Mouse (Mus musculus) heart, embryonic 10.5 days (tissue): ENCODE measurements around the gene Nebl. TPM values are rescaled to one million over a fixed set of nuclear protein-coding genes. Genes with fewer than 3 reads are reported as not detected.

ENCODE experiments used
- DNase-seq: peaks from one replicate; pipeline ENCODE4 v3.0.0-alpha.2; 2017; ENCODE audit warnings: low spot score
- H3K27ac ChIP-seq: fragments of 300-500 bp; sonication (generic); 2 replicates; pipeline ENCODE4 v1.5.1; 2016; ENCODE audit warnings: mild to moderate bottlenecking
- H3K27me3 ChIP-seq: fragments of 300-500 bp; sonication (generic); 2 replicates; pipeline ENCODE4 v1.6.1; 2016; ENCODE audit warnings: mild to moderate bottlenecking; ENCODE audit not compliant: poor library complexity, insufficient read depth, severe bottlenecking
- H3K36me3 ChIP-seq: fragments of 300-500 bp; sonication (generic); 2 replicates; pipeline ENCODE4 v1.6.1; 2016; ENCODE audit warnings: mild to moderate bottlenecking, moderate library complexity
- H3K4me1 ChIP-seq: fragments of 300-500 bp; sonication (generic); 2 replicates; pipeline ENCODE4 v1.6.1; 2016; ENCODE audit warnings: mild to moderate bottlenecking
- H3K4me3 ChIP-seq: fragments of 300-500 bp; sonication (generic); 2 replicates; pipeline ENCODE4 v1.5.1; 2016; ENCODE audit warnings: mild to moderate bottlenecking, moderate library complexity
- H3K9me3 ChIP-seq: fragments of 300-500 bp; sonication (generic); 2 replicates; pipeline ENCODE4 v1.6.1; 2016; ENCODE audit warnings: mild to moderate bottlenecking, moderate library complexity
- WGBS: fragments of 180-500 bp; shearing (Covaris S2); methylation state at CpG from one replicate; pipeline ENCODE4 v1.1.7; 2016; 5-methylcytosine and 5-hydroxymethylcytosine counted together
- polyA plus RNA-seq: library from polyadenylated mRNA; unstranded; fragments of >200 nt; fragmentation: Nextera tagmentation; extraction: Ambion mirVana; gene quantifications from 2 replicates; pipeline ENCODE4 v1.2.1, GENCODE M21; 2016

The Nebl gene
- polyA plus RNA-seq, 1 experiment from 2014 or later, result 292 TPM

DNA sequence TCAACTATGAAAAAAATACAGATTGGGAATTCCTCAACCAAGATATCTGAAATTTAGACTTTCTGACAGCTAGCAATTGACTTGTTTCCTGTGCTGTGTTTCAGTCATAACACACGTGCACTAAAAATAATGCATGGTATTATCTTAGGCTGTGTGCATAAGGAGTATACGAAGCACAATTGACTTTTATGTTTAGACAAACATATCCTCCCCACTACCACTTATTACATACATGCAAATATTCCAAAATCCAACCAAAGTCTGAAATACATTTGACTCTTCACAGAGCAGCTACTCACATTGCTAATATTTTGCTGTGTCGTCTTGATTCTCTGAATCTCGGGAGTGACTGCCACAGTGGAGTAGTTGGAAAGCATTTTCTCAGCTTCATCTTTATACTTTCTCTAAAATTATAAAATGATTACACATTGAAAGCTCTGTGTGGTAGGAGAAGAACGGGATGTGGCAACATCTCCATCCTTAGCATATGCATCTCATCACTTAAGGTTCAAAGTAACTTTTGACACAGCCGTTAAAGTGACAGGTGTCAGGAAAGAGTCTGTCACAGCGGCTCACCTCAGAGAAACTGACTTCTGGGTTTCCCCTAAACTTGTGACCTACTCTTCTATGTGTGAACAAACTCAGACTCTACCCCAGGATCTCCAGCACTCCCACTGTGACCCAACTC, 340.6 kb downstream of the Nebl start:
- H3K4me3 ChIP-seq, result no peak overlapping the region
- H3K9me3 ChIP-seq, result no peaks in the 10 kb centered on the region
- WGBS, result 81% methylated on average over 7 of the region's 7 CpGs
- no peak overlapping the region for H3K27ac ChIP-seq
- H3K36me3 ChIP-seq, result peaks cover 74% of the 10 kb centered on the region
- no peaks in the 10 kb centered on the region for H3K27me3 ChIP-seq
- no peak for DNase-seq
- no peaks in the 10 kb centered on the region for H3K4me1 ChIP-seq

GRCm38 (mm10) chr2:17389886-17390285, 341.4 kb downstream of the Nebl start:
- H3K27ac ChIP-seq, result no peak overlapping the region
- WGBS, result 100% methylated on average over 2 of the region's 2 CpGs
- no peaks in the 10 kb centered on the region for H3K4me1 ChIP-seq
- H3K27me3 ChIP-seq, result no peaks in the 10 kb centered on the region
- no peaks in the 10 kb centered on the region for H3K9me3 ChIP-seq
- peaks cover 81% of the 10 kb centered on the region for H3K36me3 ChIP-seq
- no peak for DNase-seq
- H3K4me3 ChIP-seq, result no peak overlapping the region

DNA sequence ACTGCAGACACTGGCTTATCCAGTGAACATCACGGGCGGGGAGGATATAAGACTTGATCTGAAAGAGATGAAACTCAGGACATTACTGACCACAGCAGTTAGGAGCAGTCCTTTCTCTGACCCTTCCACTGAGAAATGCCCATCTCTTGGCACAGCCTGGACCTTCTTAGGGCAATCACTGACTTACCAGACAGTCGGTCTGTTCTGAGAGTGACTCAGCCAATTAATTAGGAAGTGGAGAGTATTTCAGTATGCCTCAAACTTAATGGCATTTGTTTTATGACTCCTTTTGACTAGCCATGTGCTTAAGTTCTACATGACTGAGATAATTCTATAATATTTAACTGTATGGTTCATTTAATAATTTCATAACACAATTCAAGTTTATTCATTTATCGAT, 341.9 kb downstream of the Nebl start:
- Histone ChIP-seq H3K9me3 (no peaks in the 10 kb centered on the region), H3K36me3 (peaks cover 76% of the 10 kb centered on the region), H3K4me3 (no peak overlapping the region), H3K27me3 (no peaks in the 10 kb centered on the region), H3K4me1 (no peaks in the 10 kb centered on the region), H3K27ac (no peak overlapping the region)
- no peak for DNase-seq
- 92% methylated on average over 4 of the region's 4 CpGs for WGBS

- no peaks in the 10 kb centered on the region for H3K27me3 ChIP-seq
- H3K27ac ChIP-seq, result no peak overlapping the region
- no peaks in the 10 kb centered on the region for H3K9me3 ChIP-seq
- H3K36me3 ChIP-seq, result peaks cover 65% of the 10 kb centered on the region
- no peak for DNase-seq
- no peaks in the 10 kb centered on the region for H3K4me1 ChIP-seq
- WGBS, result 92% methylated on average over 1 of the region's 1 CpGs
- H3K4me3 ChIP-seq, result no peak overlapping the region
Observed at GRCm38 (mm10) chr2:17382227-17382626, 349.0 kb downstream of the Nebl start.

GRCm38 (mm10) chr2:17375916-17376315, 355.3 kb downstream of the Nebl start:
- Histone ChIP-seq H3K4me3 (no peak overlapping the region), H3K27ac (no peak overlapping the region), H3K36me3 (peaks cover 76% of the 10 kb centered on the region), H3K9me3 (no peaks in the 10 kb centered on the region), H3K4me1 (no peaks in the 10 kb centered on the region), H3K27me3 (no peaks in the 10 kb centered on the region)
- WGBS, result 80% methylated on average over 2 of the region's 2 CpGs
- no peak for DNase-seq

DNA sequence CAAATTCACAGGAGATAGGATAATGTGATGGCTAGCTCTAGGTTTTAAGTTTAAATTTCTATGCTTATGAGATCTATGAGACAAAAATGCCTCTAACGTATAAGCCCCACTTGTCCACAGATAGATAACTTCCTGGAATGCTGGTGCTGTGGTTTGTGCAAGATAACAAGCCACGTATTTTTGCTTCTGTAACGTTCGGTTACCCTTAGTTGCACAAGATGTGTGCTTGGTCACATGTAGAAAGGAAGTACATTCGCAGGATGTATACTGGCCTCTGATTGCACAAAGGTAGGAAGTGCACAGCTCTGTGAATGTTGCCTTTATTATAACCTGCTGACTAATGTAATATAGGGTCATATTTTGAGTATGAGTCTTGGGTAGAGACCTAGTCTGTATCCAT, 365.6 kb downstream of the Nebl start:
- 42% methylated on average over 5 of the region's 5 CpGs for WGBS
- Histone ChIP-seq H3K27ac (no peak overlapping the region), H3K27me3 (no peaks in the 10 kb centered on the region), H3K4me3 (no peak overlapping the region), H3K36me3 (peaks cover 49% of the 10 kb centered on the region), H3K4me1 (peaks cover 8% of the 10 kb centered on the region; the same call in 1 of the 2 replicates), H3K9me3 (no peaks in the 10 kb centered on the region)
- DNase-seq, result no peak

GRCm38 (mm10) chr2:17364971-17365548, 366.2 kb downstream of the Nebl start:
- no peaks in the 10 kb centered on the region for H3K9me3 ChIP-seq
- peaks cover 45% of the 10 kb centered on the region for H3K36me3 ChIP-seq
- H3K27me3 ChIP-seq, result no peaks in the 10 kb centered on the region
- no peak for DNase-seq
- H3K4me3 ChIP-seq, result no peak overlapping the region
- H3K4me1 ChIP-seq, result peaks cover 8% of the 10 kb centered on the region; the same call in 1 of the 2 replicates
- 75% methylated on average over 6 of the region's 6 CpGs for WGBS
- no peak overlapping the region for H3K27ac ChIP-seq

DNA sequence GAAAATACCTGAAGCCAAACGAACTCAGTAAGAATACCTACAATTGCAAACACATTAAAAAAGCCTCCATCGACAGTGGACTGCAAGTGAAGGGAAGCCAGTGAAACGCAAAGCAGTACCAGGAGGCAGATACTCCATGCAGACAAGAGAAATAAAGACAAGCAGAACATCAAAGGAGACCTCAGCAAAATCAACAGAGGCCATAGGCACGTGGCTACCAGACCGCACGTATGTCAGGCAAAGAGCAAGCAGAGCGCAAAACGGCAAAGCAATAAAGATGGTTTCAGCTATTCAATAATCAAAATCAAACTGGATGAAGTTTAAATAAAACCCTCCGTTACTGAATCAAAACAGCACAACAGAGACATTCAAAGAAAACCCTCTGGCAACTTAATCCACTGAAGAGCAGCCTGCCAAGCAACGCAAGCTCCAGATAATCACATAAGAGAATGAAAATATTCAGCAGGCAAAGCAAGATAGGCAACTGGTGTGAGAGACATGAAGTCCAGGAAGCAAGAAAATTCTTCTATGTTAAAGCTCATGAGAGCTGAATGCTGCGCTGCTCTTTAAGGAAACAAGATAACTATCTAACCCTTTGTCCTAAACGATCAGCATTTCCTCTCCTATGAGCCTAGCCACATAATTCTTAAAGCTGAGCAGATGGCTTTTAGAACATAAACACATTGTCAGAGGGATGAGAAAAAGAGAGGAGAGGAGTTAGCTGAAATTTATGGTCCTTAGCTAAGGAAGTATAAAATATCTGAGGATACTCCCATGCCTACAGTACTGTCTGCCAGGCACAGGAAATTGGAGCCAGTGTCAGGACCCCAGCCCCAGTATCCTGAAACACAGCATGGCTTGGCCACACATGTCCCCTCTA, 367.7 kb downstream of the Nebl start:
- H3K4me1 ChIP-seq, result peaks cover 8% of the 10 kb centered on the region; the same call in 1 of the 2 replicates
- H3K4me3 ChIP-seq, result no peak overlapping the region
- no peak for DNase-seq
- H3K27ac ChIP-seq, result no peak overlapping the region
- 64% methylated on average over 12 of the region's 12 CpGs for WGBS
- H3K27me3 ChIP-seq, result no peaks in the 10 kb centered on the region
- H3K9me3 ChIP-seq, result no peaks in the 10 kb centered on the region
- peaks cover 38% of the 10 kb centered on the region for H3K36me3 ChIP-seq

DNA sequence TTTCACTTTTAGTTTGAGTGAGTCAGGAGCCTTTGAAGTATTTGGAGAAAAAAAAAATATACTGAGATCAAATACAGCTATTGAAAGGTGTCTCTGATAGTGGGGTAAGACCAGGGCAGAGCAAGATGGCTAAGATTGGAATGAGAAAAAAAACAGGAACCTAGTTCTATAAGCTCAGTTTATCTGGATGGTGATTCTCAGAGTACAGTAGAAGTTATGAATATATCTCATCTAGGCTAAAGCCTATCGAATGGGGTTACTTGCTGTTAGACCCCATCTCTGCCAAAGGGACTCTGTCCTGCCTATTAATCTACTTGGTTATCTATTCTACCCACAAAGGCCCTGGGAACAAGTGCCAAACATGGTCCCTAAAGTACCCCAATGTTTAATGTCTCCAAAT, 369.1 kb downstream of the Nebl start:
- H3K4me3 ChIP-seq, result no peak overlapping the region
- H3K9me3 ChIP-seq, result no peaks in the 10 kb centered on the region
- 81% methylated on average over 1 of the region's 1 CpGs for WGBS
- H3K27me3 ChIP-seq, result no peaks in the 10 kb centered on the region
- H3K36me3 ChIP-seq, result peaks cover 47% of the 10 kb centered on the region
- DNase-seq, result no peak
- peaks cover 8% of the 10 kb centered on the region; the same call in 1 of the 2 replicates for H3K4me1 ChIP-seq
- no peak overlapping the region for H3K27ac ChIP-seq

DNA sequence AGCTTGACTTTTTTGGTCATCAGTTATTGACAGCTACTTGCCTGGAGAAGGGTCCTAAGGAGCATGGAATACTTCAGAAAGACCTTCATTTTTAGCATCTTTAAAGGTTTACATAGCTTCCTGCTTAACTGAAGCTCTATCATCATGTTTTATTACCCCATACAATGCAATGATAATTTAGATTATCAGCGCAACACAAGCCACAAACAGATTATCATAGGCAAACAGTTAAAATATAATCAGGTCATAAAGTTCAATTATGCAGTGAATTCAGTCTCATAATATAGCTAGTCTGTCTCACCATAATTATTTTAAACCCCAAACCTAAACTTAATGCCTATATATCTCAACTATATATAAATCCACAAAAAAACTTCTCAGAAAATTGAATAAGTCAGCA, 386.6 kb downstream of the Nebl start:
- H3K36me3 ChIP-seq, result peaks cover 37% of the 10 kb centered on the region; the same call in 1 of the 2 replicates
- WGBS, result 100% methylated on average over 1 of the region's 1 CpGs

GRCm38 (mm10) chr2:17335451-17335850, 395.8 kb downstream of the Nebl start:
- 79% methylated on average over 5 of the region's 5 CpGs for WGBS
- Histone ChIP-seq H3K27ac (no peak overlapping the region), H3K4me1 (no peaks in the 10 kb centered on the region), H3K4me3 (no peak overlapping the region), H3K27me3 (no peaks in the 10 kb centered on the region), H3K36me3 (no peaks in the 10 kb centered on the region), H3K9me3 (no peaks in the 10 kb centered on the region)
- no peak for DNase-seq

More for the DNA sequence above, 386.6 kb downstream of the Nebl start:
- H3K27ac ChIP-seq, result no peak overlapping the region
- no peaks in the 10 kb centered on the region for H3K9me3 ChIP-seq
- no peak for DNase-seq
- no peak overlapping the region for H3K4me3 ChIP-seq
- no peaks in the 10 kb centered on the region for H3K27me3 ChIP-seq
- H3K4me1 ChIP-seq, result no peaks in the 10 kb centered on the region

DNA sequence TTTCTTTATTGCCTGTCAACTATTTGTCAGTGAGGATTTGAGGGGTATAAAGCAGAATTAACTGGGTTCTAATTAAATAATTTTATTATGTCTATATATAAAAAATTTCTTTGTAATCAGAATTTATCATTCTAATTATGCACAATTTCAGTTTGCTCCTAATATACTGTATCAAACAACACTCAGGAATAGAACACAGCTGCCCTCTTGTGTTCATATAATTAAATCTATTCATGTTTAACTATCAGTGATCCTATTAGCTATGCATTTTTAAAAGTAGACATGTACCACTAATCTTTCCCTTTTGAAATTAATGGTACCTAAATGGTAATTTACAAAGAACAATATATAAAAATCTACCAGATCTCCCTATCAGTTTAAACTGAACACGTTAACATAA, 404.7 kb downstream of the Nebl start:
- Histone ChIP-seq H3K36me3 (no peaks in the 10 kb centered on the region), H3K27me3 (no peaks in the 10 kb centered on the region), H3K4me1 (no peaks in the 10 kb centered on the region), H3K9me3 (no peaks in the 10 kb centered on the region), H3K27ac (no peak overlapping the region), H3K4me3 (no peak overlapping the region)
- DNase-seq, result no peak
- WGBS, result 88% methylated on average over 1 of the region's 1 CpGs

DNA sequence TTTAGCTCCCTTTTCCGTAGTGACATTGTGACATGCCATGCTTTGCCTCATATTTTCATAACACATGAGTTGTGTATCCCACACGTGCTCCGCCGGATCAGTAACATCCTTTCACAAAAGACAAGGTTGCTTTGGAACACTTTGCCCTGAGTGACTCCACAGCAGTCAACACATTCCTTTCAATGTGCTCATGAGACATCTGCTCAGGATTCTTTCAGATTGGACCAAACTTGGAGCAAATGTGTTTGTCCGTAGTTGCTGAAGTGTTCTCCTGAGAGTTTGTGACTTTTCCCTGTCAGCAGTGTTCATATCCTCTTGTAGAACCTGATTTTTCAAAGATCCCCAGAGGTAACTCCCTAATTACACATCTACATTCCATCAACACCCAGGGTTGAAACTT, 414.4 kb downstream of the Nebl start:
- H3K4me1 ChIP-seq, result no peaks in the 10 kb centered on the region
- WGBS, result 80% methylated on average over 5 of the region's 5 CpGs
- DNase-seq, result no peak

More for the DNA sequence above, 414.4 kb downstream of the Nebl start:
- Histone ChIP-seq H3K4me3 (no peak overlapping the region), H3K27ac (no peak overlapping the region), H3K36me3 (no peaks in the 10 kb centered on the region), H3K27me3 (no peaks in the 10 kb centered on the region), H3K9me3 (no peaks in the 10 kb centered on the region)
